Mouse (Mus musculus) cerebellum, adult 11-12 months (tissue): Measurements from ENCODE around the gene Nod2.

Experiments used
- DNase-seq: peaks from one replicate; pipeline ENCODE4 v3.0.0; 2022

Nod2 gene

GRCm38 (mm10) chr8:88683656-88684289 lies 36.7 kb downstream of the Nod2 start:
- DNase-seq = no peak

GRCm38 (mm10) chr8:88686226-88686905 lies 39.3 kb downstream of the Nod2 start:
- DNase-seq = no peak

- DNase-seq = peak; percentile 0
Observed at GRCm38 (mm10) chr8:88686906-88687235, 39.8 kb downstream of the Nod2 start.

DNA sequence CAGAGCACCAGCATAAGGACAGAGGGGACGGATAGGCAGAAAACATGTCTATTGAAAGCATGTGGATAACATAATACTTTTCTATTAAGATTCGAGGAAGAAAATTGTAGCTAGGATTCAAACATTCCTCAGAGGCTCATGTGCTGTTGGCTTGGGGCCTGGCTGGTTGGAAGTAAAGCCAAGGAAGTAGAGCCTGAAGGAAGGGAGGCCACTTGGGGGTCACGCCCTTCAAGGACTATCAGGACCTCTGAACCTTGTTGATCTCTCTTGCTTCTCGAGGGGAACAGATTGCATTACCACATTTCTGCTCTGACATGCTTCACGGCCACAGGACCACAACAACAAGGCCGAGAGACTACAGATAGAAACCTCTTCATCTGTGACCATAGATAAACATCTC lies 42.0 kb downstream of the Nod2 start:
- DNase-seq = no peak

GRCm38 (mm10) chr8:88689891-88690290 lies 42.8 kb downstream of the Nod2 start:
- no peak for DNase-seq

- no peak for DNase-seq
Observed at GRCm38 (mm10) chr8:88691342-88691948, 44.3 kb downstream of the Nod2 start.

- no peak for DNase-seq
Observed at GRCm38 (mm10) chr8:88691961-88692360, 44.8 kb downstream of the Nod2 start.

GRCm38 (mm10) chr8:88692866-88693265 lies 45.8 kb downstream of the Nod2 start:
- no peak for DNase-seq

GRCm38 (mm10) chr8:88693376-88693775 lies 46.3 kb downstream of the Nod2 start:
- no peak for DNase-seq

DNA sequence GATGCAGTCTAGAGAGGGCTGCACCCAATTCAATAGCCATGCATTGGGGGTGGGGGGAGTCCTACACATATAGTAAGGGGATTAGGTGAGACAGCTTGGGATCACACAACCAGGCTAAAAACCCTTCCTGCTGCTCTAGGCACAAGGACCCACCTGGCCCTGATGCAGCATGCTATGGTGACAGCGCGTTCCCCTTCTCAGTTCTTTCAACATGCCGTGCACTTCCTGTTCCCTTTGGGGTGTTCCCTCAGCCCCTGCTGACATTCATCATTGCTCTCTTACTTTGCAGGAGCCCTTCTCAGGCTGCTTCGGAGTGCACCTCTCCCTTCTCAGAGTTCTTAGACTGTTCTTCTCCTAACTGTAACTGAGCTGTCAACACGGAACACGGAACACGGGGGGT lies 47.2 kb downstream of the Nod2 start:
- DNase-seq = no peak

DNA sequence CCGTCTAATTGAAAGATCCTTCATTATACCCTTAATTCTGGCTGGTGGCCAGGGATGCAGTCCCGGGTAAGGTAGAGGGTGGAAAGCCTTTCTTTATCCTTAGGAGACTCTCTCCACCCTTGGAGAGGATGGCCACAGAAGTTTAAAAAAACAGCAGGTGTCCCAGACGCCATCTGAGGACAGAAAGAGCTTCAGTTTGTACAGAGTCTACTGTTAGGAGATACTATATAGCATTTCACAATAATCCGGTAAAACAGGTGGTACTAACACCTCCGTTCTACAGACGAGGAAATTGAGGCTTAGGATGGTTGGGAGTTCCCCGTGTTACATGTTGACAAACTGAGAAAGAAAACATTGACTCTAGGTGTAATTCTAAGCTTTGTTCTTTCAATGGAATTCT lies 49.1 kb downstream of the Nod2 start:
- DNase-seq = peak; percentile 66

GRCm38 (mm10) chr8:88696721-88697641 lies 49.9 kb downstream of the Nod2 start, which contains the start of gene Cyld:
Gene Cyld (plus strand): TSS chr8:88697028.
- peak; percentile 99 for DNase-seq

DNA sequence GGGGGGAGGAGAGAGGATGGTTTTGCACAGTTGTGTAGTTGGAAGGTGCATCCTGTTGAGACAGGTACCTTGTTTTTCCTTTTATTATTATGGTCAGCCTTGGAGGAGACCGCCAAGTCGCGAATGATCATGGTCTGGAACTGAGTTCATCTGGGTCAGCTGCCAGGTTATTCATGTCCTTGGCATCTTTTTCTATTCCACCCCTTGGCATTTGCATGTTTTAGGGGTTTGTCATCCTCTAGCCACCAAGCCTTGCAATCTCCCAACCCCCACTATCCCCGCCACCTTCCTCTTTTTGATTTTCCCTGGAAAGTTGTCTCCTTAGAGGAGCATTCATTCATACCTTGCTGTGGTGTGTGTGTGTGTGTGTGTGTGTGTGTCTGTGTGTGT lies 50.5 kb downstream of the Nod2 start:
- peak; percentile 75 for DNase-seq

- DNase-seq = no peak
Observed at GRCm38 (mm10) chr8:88698048-88698447, 50.9 kb downstream of the Nod2 start.

GRCm38 (mm10) chr8:88701611-88702010 lies 54.5 kb downstream of the Nod2 start:
- DNase-seq = peak; percentile 47

- no peak for DNase-seq
Observed at GRCm38 (mm10) chr8:88702816-88703215, 55.7 kb downstream of the Nod2 start.

GRCm38 (mm10) chr8:88723256-88723963 lies 76.3 kb downstream of the Nod2 start:
- no peak for DNase-seq
